Mouse (Mus musculus) layer of hippocampus, postnatal 25 days (tissue): ENCODE data around the gene 1700034J05Rik. TPM values are rescaled to one million over a fixed set of nuclear protein-coding genes. Genes with fewer than 3 reads are reported as not detected.

ENCODE experiments used
- total RNA-seq, 2 experiments: library from RNA; stranded (reverse); gene quantifications; 2 replicates each; pipeline ENCODE4 v1.2.3; 2021

Gene 1700034J05Rik
- total RNA-seq, 2 experiments from 2014 or later: not detected

Other genes starting within 250 kb of the 1700034J05Rik start
- 10 to 100 TPM; 21.4 to 22.2 TPM for gene Stk38l, start 229.4 kb downstream of the 1700034J05Rik start, total RNA-seq
- 1 to 10 TPM; 4.9 to 8.8 TPM for gene Arntl2, start 158.4 kb downstream of the 1700034J05Rik start, total RNA-seq
- not detected for gene Smco2, start 104.3 kb downstream of the 1700034J05Rik start, total RNA-seq
- 10 to 100 TPM; 40.9 to 41.7 TPM for gene Ppfibp1, start 65.9 kb downstream of the 1700034J05Rik start, total RNA-seq
- 1 to 10 TPM; 1.2 to 1.7 TPM for gene Rep15, start 78.2 kb upstream of the 1700034J05Rik start, total RNA-seq
- gene Mrps35, start 88.3 kb upstream of the 1700034J05Rik start, total RNA-seq: 10 to 100 TPM; 44.4 to 47.3 TPM
- 1 to 10 TPM in 1 of 2 experiments, not detected in 1; 1.0 TPM for gene Mansc4, start 132.6 kb upstream of the 1700034J05Rik start, total RNA-seq
- gene Klhl42, start 137.0 kb upstream of the 1700034J05Rik start, total RNA-seq: 10 to 100 TPM; 20.5 to 21.9 TPM